Mouse (Mus musculus) embryonic fibroblast, embryonic 13.5 days (primary cell): ENCODE results near the gene G0s2.

Source experiments
- CTCF ChIP-seq: IDR thresholded peaks from 2 replicates; pipeline ENCODE4 v1.5.1; 2011; ENCODE audit warnings: mild to moderate bottlenecking, control low read depth, low read length, moderate library complexity, borderline replicate concordance; ENCODE audit not compliant: insufficient read depth
- POLR2A ChIP-seq: IDR thresholded peaks from 2 replicates; pipeline ENCODE4 v1.6.1; 2011; ENCODE audit warnings: low read depth, mild to moderate bottlenecking, control low read depth, low read length, moderate library complexity

DNA sequence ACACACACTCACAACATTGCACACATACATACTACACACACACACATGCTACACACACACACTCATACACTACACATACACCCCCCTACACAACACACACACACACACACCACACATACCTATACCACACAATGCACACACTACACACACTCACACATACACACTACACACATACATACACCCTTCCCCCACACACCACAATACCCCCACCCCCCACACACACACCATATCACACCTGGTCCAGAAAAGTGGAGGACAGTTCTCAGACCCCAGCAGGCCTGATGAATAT, 16.8 kb downstream of the G0s2 start:
- TF ChIP-seq CTCF = no peak
- TF ChIP-seq POLR2A = no peak
